15 mouse cellular contexts compared by ENCODE assay signal in genomic region chr5:52119822-52120221, GRCm38 (mm10).
DNase-seq lines count a peak whose midpoint lies in the region; ATAC-seq and TF ChIP-seq lines count a peak whose summit lies in the region.
"Had no signal": no experiment of that assay in that cellular context is flagged by ENCODE, and none has a peak within 500 bp of the region (broad histone marks: within the 10 kb centered on the region; RNA-seq: fewer than 3 reads in every experiment).

No protein-coding gene starts in this region.

- no peaks in the 10 kb centered on the region for H3K9me3 ChIP-seq in heart, embryonic 10.5 days
- no peaks in the 10 kb centered on the region for H3K9me3 ChIP-seq in stomach, postnatal 0 days (ENCODE audit: control insufficient read depth, low read length)
- H3K9me3 ChIP-seq: hindbrain, embryonic 10.5 days; limb, embryonic 12.5 days had no signal

- H3K9ac ChIP-seq in stomach, postnatal 0 days (ENCODE audit: low read length): no peak overlapping the region
- H3K9ac ChIP-seq: limb, embryonic 12.5 days had no signal

- TF ChIP-seq EP300 in stomach, postnatal 0 days (optimal IDR thresholded peaks at IDR 0.05): no peak

- H3K27me3 ChIP-seq in heart, embryonic 10.5 days (ENCODE audit: insufficient read depth, poor library complexity, severe bottlenecking): peaks cover 23% of the 10 kb centered on the region
- H3K27me3 ChIP-seq in stomach, postnatal 0 days (ENCODE audit: control insufficient read depth, insufficient read depth, low read length): no peaks in the 10 kb centered on the region

- peaks cover 13% of the 10 kb centered on the region for H3K4me1 ChIP-seq in heart, embryonic 10.5 days
- H3K4me1 ChIP-seq in bone marrow, adult 2 months (ENCODE audit: control insufficient read depth, insufficient read depth, low read length): no peaks in the 10 kb centered on the region; the same call in none of the 2 replicates
- no peaks in the 10 kb centered on the region for H3K4me1 ChIP-seq in stomach, postnatal 0 days (replicated peaks; ENCODE audit: control insufficient read depth, insufficient read depth)

- DNase-seq in heart, postnatal 4 days: peak; percentile 23
- no peak for DNase-seq in heart, embryonic 10.5 days (ENCODE audit: low spot score)
- peak; percentile 27 for DNase-seq in lung, postnatal 10 days
- DNase-seq in lung, postnatal 4 days: no peak
- DNase-seq in stomach, postnatal 0 days (ENCODE audit: low spot score): no peak
- DNase-seq in ovary, postnatal 14 days (ENCODE audit: low spot score): no peak
- DNase-seq: adrenal gland, adult 8-10 months; cerebellum, adult 18-20 months; heart, adult 18-20 months; thymus, postnatal 14 days had no signal

- H3K4me3 ChIP-seq in heart, embryonic 10.5 days: no peak overlapping the region
- no peak overlapping the region for H3K4me3 ChIP-seq in bone marrow, adult 2 months (replicated peaks; ENCODE audit: control insufficient read depth, low read depth, low read length)
- no peak overlapping the region for H3K4me3 ChIP-seq in stomach, postnatal 0 days (ENCODE audit: low read depth, low read length)
- H3K4me3 ChIP-seq: hindbrain, embryonic 10.5 days; limb, embryonic 12.5 days had no signal

- 0 out of 2 replicates have a peak, but pooled peaks have one; percentile 48 for ATAC-seq in stomach, postnatal 0 days (ENCODE audit: low FRiP score, low TSS enrichment)

- H3K4me2 ChIP-seq in stomach, postnatal 0 days (replicated peaks; ENCODE audit: low read depth): no peak overlapping the region
- H3K4me2 ChIP-seq: limb, embryonic 12.5 days had no signal

- no peaks in the 10 kb centered on the region for H3K36me3 ChIP-seq in heart, embryonic 10.5 days
- H3K36me3 ChIP-seq in stomach, postnatal 0 days (ENCODE audit: control insufficient read depth, insufficient read depth, low read length): no peaks in the 10 kb centered on the region
- H3K36me3 ChIP-seq: G1E; hindbrain, embryonic 10.5 days; limb, embryonic 12.5 days had no signal

- no peak for TF ChIP-seq POLR2A in bone marrow, adult 2 months (IDR thresholded peaks at IDR 0.05; ENCODE audit: borderline replicate concordance, control insufficient read depth, low read depth, low read length)

- H3K27ac ChIP-seq in heart, embryonic 10.5 days: no peak overlapping the region
- no peak overlapping the region for H3K27ac ChIP-seq in bone marrow, adult 2 months (ENCODE audit: control insufficient read depth, insufficient read depth, low read depth, low read length, poor library complexity)
- H3K27ac ChIP-seq in stomach, postnatal 0 days (replicated peaks): no peak overlapping the region
- H3K27ac ChIP-seq: hindbrain, embryonic 10.5 days; limb, embryonic 12.5 days; macrophage had no signal

- TF ChIP-seq CTCF in bone marrow, adult 2 months (IDR thresholded peaks at IDR 0.05; ENCODE audit: control insufficient read depth, insufficient read depth, low read length): peak; percentile 32; the same call in 1 of the 2 replicates
- TF ChIP-seq CTCF in stomach, postnatal 0 days (IDR thresholded peaks at IDR 0.05; ENCODE audit: low read depth): peak; percentile 64

- WGBS in heart, embryonic 10.5 days: 59% methylated on average over 2 of the region's 2 CpGs
- 77% methylated on average over 2 of the region's 2 CpGs for WGBS in bone marrow, adult 2 months
- WGBS in stomach, postnatal 0 days: 64% methylated on average over 2 of the region's 2 CpGs

Comparison
In these comparisons a context has a peak if more than half of its experiments do, and no peak if none do; other contexts are left out.
1. DNase-seq: peak in heart, postnatal 4 days (single experiment) and lung, postnatal 10 days (single experiment); none in heart, embryonic 10.5 days (single experiment), lung, postnatal 4 days (0 of 2), stomach, postnatal 0 days (single experiment) and ovary, postnatal 14 days (single experiment).